Mouse (Mus musculus) granulocyte monocyte progenitor cell, adult 5-6 weeks (primary cell): ENCODE results near the gene Elk3. TPM values are rescaled to one million over a fixed set of nuclear protein-coding genes. Genes with fewer than 3 reads are reported as not detected.

Experiments
- ATAC-seq: replicated peaks from 2 replicates; pipeline ENCODE4 v1.8.0; 2016; ENCODE audit warnings: mild to moderate bottlenecking, moderate TSS enrichment, inconsistent platforms; ENCODE audit not compliant: poor library complexity, severe bottlenecking
- total RNA-seq, 2 experiments: library from RNA; stranded (forward) in 1 of 2; stranded (reverse) in 1 of 2; fragments of 200-712, 200-1000 nt in 1 of 2; fragments of >200 nt in 1 of 2; fragmentation: Nextera tagmentation in 1 of 2; gene quantifications; 2 replicates each; pipeline ENCODE4 v1.2.3; 2014 to 2017

The Elk3 gene
- total RNA-seq, 2 experiments from 2014 or later: 16.3 to 32.0 TPM

DNA sequence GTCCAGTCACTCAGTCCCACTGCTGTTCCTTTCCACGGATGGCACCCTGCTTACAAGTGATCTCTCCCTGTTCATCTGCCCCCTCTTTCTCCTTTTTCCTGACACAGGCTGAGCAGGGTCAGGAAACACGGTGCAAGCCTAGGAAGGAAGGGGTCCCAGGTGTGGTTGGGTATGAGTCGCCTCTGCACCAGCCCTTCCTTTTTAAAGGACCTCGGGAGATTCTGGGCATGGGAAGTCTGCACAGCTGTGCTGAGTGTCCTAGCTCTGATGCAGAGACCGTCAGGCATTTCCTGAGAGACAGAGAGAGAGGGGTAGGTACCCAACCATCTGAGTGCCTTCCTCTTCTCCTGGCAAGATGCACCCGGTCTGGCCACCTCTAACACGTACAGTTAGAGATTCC is 12.7 kb downstream of the Elk3 start:
- ATAC-seq: 0 out of 2 replicates have a peak, but pooled peaks have one; percentile 9

- ATAC-seq: peak; percentile 32
These were observed 13.2 kb downstream of the Elk3 start for GRCm38 (mm10) chr10:93297774-93298173.

GRCm38 (mm10) chr10:93294547-93295219 is 16.3 kb downstream of the Elk3 start:
- ATAC-seq: peak; percentile 66

- ATAC-seq: no peak
These were observed 17.3 kb downstream of the Elk3 start for GRCm38 (mm10) chr10:93293621-93294020.

- ATAC-seq: peak; percentile 52
These were observed 19.1 kb downstream of the Elk3 start for GRCm38 (mm10) chr10:93291843-93292242.

GRCm38 (mm10) chr10:93291352-93291751 is 19.6 kb downstream of the Elk3 start:
- no peak for ATAC-seq

GRCm38 (mm10) chr10:93289404-93289803 is 21.5 kb downstream of the Elk3 start:
- no peak for ATAC-seq

GRCm38 (mm10) chr10:93288336-93288735 is 22.6 kb downstream of the Elk3 start:
- ATAC-seq: no peak

DNA sequence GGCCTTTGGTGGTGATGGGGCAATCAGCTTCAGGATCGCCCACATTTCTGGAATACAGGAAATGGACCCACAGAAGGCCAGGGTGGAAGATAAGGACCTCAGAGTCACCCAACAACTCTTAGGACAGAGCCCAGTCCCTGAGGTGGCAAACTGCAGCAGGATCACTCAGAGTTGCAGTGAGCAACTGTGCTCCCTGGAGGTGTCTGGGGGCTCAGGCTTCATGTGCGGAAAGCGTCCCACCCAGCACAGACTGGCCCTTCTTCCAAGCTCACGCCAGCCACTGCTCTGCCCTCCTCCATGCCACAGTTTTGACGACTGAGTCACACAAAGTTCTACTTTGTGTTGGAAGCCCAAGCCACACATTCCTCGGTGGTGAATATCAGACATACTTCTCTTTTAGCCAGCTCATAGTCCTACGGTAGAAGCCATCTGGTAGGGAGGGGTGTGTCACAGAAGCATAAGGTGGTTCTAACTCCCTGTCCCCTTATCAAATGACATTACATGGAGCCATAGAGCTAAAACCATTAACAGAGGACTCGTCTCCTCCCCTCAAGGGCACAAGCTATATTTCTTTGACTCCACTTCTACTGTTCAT is 23.3 kb downstream of the Elk3 start:
- ATAC-seq: no peak

- no peak for ATAC-seq
These were observed 25.4 kb downstream of the Elk3 start for GRCm38 (mm10) chr10:93285489-93285888.

DNA sequence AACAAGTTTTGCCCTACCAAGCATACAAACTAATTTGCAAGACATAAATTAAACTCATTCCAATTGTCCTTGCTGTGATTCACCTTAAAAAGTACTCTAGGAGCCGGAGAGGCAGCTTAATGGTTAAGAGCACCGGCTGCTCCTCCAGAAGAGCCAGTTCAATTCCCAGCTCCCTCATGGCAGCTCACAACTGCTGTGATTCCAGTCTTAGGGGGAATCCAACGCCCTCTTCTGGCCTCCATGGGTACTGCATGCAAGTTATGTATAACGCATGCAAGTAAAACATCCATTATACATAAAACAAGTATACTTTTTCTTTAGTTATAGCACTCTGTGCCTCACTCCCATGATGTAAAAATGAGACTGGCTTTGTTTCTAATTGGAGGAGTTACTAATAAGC is 27.7 kb downstream of the Elk3 start:
- no peak for ATAC-seq

- ATAC-seq: no peak
These were observed 28.4 kb downstream of the Elk3 start for GRCm38 (mm10) chr10:93282526-93282964.

DNA sequence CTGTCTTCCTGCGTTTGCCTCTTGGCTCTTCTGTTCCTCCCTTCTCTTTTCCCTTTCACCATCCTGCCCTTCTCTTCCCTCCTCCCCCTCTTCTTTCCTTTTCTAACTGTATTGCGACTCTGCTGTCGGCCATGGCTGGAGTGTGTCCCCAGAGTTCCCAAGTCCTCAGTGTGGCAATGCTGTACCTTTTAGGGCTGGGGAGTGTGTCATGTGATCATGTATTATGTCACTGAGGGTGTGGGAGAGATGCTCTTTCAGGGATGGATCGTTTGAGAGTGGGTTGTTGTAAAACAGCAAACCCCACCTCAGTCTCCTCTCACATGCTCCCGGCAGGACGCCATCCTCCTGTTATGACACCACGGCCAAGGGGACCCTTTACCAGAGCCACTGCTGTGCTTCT is 29.8 kb downstream of the Elk3 start:
- no peak for ATAC-seq

- no peak for ATAC-seq
These were observed 30.3 kb downstream of the Elk3 start for GRCm38 (mm10) chr10:93280586-93280985.

- ATAC-seq: no peak
These were observed 31.9 kb downstream of the Elk3 start for GRCm38 (mm10) chr10:93279062-93279461.

GRCm38 (mm10) chr10:93278361-93278760 is 32.6 kb downstream of the Elk3 start:
- no peak for ATAC-seq

DNA sequence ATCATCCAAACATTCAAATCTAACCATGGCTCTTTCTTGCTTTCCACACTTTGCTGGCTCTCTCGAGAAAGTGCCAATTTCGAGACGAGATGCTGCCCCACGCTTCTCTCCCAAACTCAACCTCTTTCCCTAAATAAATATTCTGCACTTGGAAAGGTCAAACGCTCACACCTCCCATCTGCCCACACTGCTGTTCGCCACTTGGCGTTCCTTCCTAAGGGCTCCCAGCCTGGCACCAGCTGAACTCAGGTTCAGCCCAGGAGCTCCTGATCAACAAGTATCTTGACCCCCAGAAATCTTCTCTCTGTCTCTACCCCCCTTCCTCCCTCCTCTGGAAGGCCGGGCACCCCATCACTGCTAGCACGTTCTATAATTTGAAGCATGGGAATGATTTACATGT is 34.1 kb downstream of the Elk3 start:
- ATAC-seq: no peak

DNA sequence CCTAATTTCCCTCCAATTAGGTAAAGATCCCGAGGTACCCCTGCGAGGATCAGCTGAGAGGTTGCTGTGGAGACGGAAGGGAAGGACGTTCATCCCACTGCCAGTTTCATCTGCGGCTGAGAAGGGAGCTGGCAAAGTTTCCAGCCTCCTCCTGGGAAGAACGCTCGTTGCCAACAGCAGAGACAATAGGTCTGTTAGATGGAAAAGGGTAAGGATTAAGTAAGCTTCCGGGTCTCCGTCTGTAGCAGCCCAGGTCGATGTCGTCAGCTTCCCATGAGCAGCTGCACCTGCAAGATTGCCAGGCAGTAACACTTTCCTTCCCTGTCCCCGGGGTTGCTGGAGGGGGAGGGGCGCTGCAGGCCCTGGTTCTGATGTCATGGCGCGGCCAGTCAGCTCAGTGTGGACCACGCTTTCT is 34.6 kb downstream of the Elk3 start:
- ATAC-seq: peak; percentile 60

- no peak for ATAC-seq
These were observed 35.5 kb downstream of the Elk3 start for GRCm38 (mm10) chr10:93275212-93276136.

GRCm38 (mm10) chr10:93274277-93274696 is 36.6 kb downstream of the Elk3 start:
- ATAC-seq: 0 out of 2 replicates have a peak, but pooled peaks have one; percentile 6
